Mouse (Mus musculus) stomach, embryonic 14.5 days (tissue): ENCODE measurements around the gene Trim2. TPM values are rescaled to one million over a fixed set of nuclear protein-coding genes. Genes with fewer than 3 reads are reported as not detected.
A peak's percentile ranks its signal among the peaks of the same experiment; 100 is the strongest.

Experiments
- ATAC-seq: fragments of 200-750 bp; cut with Nextera tagmentation; 2 replicates; pipeline ENCODE4 v1.8.0; 2017; ENCODE audit warnings: low read depth, moderate TSS enrichment; ENCODE audit not compliant: insufficient number of reproducible peaks, insufficient read depth, low FRiP score
- H3K27ac ChIP-seq: fragments of 300-500 bp; sonication (generic); 2 replicates; pipeline ENCODE4 v1.5.1; 2014; ENCODE audit warnings: mild to moderate bottlenecking, low read length, moderate library complexity, mixed read lengths
- H3K27me3 ChIP-seq: fragments of 300-500 bp; sonication (generic); 2 replicates; pipeline ENCODE4 v1.6.1; 2014; ENCODE audit warnings: low read length, control low read depth, mixed read lengths; ENCODE audit not compliant: control insufficient read depth, insufficient read depth
- H3K36me3 ChIP-seq: fragments of 300-500 bp; sonication (generic); 2 replicates; pipeline ENCODE4 v1.6.1; 2014; ENCODE audit warnings: mild to moderate bottlenecking, control low read depth, low read length, moderate library complexity, mixed read lengths; ENCODE audit not compliant: control insufficient read depth, insufficient read depth
- H3K4me1 ChIP-seq: fragments of 300-500 bp; sonication (generic); 2 replicates; pipeline ENCODE4 v1.6.1; 2014; ENCODE audit warnings: low read length, control low read depth, mixed read lengths; ENCODE audit not compliant: control insufficient read depth, insufficient read depth
- H3K4me2 ChIP-seq: fragments of 300-500 bp; sonication (generic); replicated peaks from 2 replicates; pipeline ENCODE4 v1.6.1; 2014; ENCODE audit warnings: low read depth, low read length, control low read depth
- H3K4me3 ChIP-seq: fragments of 300-500 bp; sonication (generic); 2 replicates; pipeline ENCODE4 v1.5.1; 2014; ENCODE audit warnings: low read depth, low read length, control low read depth
- H3K9ac ChIP-seq: fragments of 300-500 bp; sonication (generic); replicated peaks from 2 replicates; pipeline ENCODE4 v1.6.1; 2014; ENCODE audit warnings: low read depth, mild to moderate bottlenecking, control low read depth, low read length, moderate library complexity, mixed read lengths
- H3K9me3 ChIP-seq: fragments of 300-500 bp; sonication (generic); 2 replicates; pipeline ENCODE4 v1.6.1; 2016; ENCODE audit warnings: low read depth, low read length, control low read depth; ENCODE audit not compliant: control insufficient read depth
- WGBS: fragments of 180-500 bp; shearing (Covaris S2); extraction: QIAGEN DNeasy Blood & Tissue Kit; methylation state at CpG from one replicate; pipeline ENCODE4 v1.1.7; 2014; 5-methylcytosine and 5-hydroxymethylcytosine counted together
- polyA plus RNA-seq: library from polyadenylated mRNA; unstranded; fragments of >200 nt; fragmentation: Nextera tagmentation; extraction: Ambion mirVana; gene quantifications from 2 replicates; pipeline ENCODE4 v1.2.1, GENCODE M21; 2014

The Trim2 gene
- polyA plus RNA-seq, 1 experiment from 2014 or later, result 37.1 TPM

DNA sequence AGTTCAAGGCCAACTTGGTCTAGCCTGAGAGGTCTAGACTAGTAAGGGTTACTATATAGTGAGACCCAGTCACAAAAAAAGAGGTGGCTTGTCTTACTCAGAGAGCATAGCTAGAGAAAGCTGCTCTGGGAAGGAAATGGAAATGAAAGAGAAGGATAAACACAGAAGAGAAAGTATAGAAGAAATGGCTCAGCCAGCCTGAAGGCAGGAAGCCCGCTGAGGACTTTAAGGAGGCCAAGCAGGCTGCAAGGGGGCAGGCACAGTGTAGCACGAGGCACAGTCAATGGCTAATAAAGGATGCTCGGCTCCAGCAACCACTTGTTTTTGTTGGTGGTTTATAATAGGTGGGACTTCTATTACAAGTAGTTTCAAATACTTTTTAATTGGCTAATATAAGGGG, 100.6 kb downstream of the Trim2 start:
- H3K4me2 ChIP-seq, result no peak overlapping the region
- no peak overlapping the region for H3K4me3 ChIP-seq
- no peak overlapping the region for H3K27ac ChIP-seq
- 77% methylated on average over 3 of the region's 3 CpGs for WGBS
- H3K27me3 ChIP-seq, result no peaks in the 10 kb centered on the region
- no peaks in the 10 kb centered on the region for H3K4me1 ChIP-seq
- no peaks in the 10 kb centered on the region for H3K9me3 ChIP-seq
- ATAC-seq, result no peak
- H3K9ac ChIP-seq, result no peak overlapping the region
- H3K36me3 ChIP-seq, result no peaks in the 10 kb centered on the region; the same call in 1 of the 2 replicates

DNA sequence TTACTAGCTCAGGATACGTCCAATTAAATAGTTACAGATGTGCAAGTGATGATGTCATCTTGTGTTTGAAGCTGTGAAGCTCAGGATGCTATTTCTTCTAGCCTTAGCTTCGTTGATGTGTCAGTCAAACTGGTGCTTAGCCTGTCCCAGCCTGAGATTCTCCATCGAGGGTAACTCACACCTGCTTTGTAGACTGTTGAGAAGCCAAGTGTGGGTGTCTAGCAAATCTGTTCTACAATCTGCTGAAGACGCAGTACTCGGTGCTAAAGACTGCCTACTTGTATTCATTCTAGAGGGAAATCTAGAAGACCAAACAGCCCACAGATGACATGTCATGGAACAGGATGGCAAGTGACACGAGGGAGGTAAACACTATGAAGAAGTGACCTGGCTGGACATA, 101.0 kb downstream of the Trim2 start:
- H3K4me2 ChIP-seq, result no peak overlapping the region

DNA sequence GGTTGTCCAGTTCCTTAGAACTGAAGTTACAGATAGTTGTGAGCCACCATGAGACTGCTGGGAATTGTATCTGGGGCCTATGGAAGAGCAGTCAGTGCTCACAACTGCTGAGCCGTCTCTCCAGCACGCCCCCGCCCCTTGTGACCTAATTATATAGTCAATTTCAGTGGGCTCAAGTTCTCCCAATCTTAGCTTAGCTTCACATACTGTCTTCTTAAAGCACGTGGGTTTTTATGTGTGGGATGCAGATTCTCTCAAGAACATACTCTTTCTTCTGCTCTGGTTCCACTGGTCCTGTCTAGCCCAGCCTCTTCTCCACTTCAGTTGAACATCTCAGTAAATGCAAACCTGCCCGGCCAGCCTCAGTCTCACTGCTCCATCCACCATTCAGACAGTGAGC, 102.0 kb downstream of the Trim2 start:
- no peak overlapping the region for H3K4me3 ChIP-seq
- no peak overlapping the region for H3K4me2 ChIP-seq
- H3K9ac ChIP-seq, result no peak overlapping the region
- no peaks in the 10 kb centered on the region; the same call in 1 of the 2 replicates for H3K36me3 ChIP-seq
- no peak overlapping the region for H3K27ac ChIP-seq
- WGBS, result 86% methylated on average over 5 of the region's 5 CpGs
- H3K9me3 ChIP-seq, result no peaks in the 10 kb centered on the region
- no peaks in the 10 kb centered on the region for H3K4me1 ChIP-seq
- no peak for ATAC-seq
- no peaks in the 10 kb centered on the region for H3K27me3 ChIP-seq

More for the DNA sequence above, 101.0 kb downstream of the Trim2 start:
- ATAC-seq, result no peak
- H3K27me3 ChIP-seq, result no peaks in the 10 kb centered on the region
- H3K9ac ChIP-seq, result no peak overlapping the region
- H3K4me3 ChIP-seq, result no peak overlapping the region
- H3K4me1 ChIP-seq, result no peaks in the 10 kb centered on the region
- no peaks in the 10 kb centered on the region; the same call in 1 of the 2 replicates for H3K36me3 ChIP-seq
- no peaks in the 10 kb centered on the region for H3K9me3 ChIP-seq
- H3K27ac ChIP-seq, result no peak overlapping the region
- WGBS, result 86% methylated on average over 6 of the region's 6 CpGs

DNA sequence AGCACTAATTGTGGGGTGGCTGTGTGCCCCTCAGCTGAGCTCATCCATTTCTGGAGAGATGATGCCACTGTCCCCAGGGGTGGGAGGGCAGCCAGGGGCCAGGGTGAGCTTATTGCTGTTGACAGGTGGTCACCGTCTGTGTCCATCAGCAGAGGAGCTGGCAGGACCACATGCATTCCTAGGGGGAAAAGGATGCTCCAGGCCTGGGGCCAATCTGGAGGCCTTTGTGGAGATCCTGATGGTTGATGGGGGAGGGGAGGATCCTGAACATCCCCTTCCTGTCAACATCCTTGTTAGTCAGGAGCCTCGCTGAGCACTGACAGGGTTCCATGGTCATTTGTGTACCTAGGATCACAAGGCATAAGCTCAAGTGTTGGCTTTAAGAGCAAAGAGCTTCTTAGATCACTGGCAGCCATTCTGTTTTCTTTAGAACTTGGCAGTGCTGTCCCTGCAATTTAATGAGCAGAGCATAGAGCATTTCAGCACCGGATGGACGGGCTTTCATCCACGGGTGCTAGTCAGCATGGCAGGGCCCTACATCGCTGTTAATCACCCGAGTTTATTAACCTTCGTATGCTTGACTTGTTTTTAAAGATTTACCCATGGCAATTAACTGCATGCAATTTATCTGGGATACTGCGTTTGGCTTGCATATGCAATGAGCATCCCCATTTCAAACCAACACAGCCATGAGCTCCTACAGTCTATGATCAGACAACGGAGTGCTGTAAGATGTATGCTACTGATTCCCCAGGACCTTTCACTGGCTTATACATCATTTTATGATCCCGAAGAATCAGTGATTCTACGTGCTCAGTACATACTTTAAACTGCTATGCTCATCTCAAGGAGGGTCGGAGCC, 105.9 kb downstream of the Trim2 start:
- WGBS, result 84% methylated on average over 13 of the region's 13 CpGs
- no peak overlapping the region for H3K4me3 ChIP-seq

DNA sequence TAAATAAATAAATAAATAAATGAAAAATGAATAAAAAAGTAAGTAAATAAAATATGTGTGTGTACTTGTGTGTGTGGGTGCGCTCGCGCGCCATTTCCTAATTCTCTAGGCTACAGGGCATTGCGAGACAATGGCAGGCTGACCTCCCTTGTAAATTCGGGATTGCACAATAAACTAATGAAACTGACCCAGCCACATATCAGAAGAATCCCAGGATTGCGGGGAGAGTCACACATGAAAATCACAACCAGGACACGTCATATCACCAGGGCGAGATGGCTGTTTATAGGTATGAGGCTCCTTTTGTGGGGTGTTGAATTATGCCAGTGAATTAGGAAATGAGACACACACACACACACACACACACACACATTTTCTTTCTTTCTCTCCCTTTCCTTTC, 107.2 kb downstream of the Trim2 start:
- no peaks in the 10 kb centered on the region for H3K4me1 ChIP-seq
- no peaks in the 10 kb centered on the region for H3K36me3 ChIP-seq
- no peaks in the 10 kb centered on the region for H3K9me3 ChIP-seq
- H3K27ac ChIP-seq, result no peak overlapping the region
- no peak for ATAC-seq
- H3K4me2 ChIP-seq, result no peak overlapping the region
- H3K27me3 ChIP-seq, result no peaks in the 10 kb centered on the region
- H3K4me3 ChIP-seq, result no peak overlapping the region
- 93% methylated on average over 9 of the region's 9 CpGs for WGBS
- H3K9ac ChIP-seq, result no peak overlapping the region

More for the DNA sequence above, 105.9 kb downstream of the Trim2 start:
- Histone ChIP-seq H3K27ac (no peak overlapping the region), H3K9ac (no peak overlapping the region), H3K4me1 (no peaks in the 10 kb centered on the region), H3K9me3 (no peaks in the 10 kb centered on the region), H3K4me2 (no peak overlapping the region), H3K36me3 (no peaks in the 10 kb centered on the region), H3K27me3 (no peaks in the 10 kb centered on the region)
- ATAC-seq, result no peak

DNA sequence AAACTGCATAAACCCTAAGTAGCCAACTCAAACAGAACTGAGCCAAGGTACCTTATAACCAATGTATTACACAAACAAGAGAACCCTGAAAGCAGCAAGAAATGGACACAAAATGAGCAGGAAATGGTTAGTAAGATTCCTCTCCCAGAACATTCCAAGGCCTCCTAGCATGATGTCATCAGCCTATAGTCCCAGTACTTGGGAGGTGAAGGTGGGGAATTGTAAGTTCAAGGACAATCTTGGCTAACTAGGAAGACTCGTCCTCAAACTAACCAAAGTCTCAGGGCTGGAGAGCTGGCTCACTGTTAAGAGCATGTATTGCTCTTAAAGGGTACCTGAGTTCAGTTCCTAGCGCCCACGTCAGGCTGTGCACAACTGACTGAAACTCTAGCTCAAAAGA, 108.4 kb downstream of the Trim2 start:
- Histone ChIP-seq H3K4me3 (no peak overlapping the region), H3K4me2 (no peak overlapping the region), H3K27me3 (no peaks in the 10 kb centered on the region), H3K9ac (no peak overlapping the region), H3K36me3 (no peaks in the 10 kb centered on the region), H3K9me3 (no peaks in the 10 kb centered on the region), H3K4me1 (no peaks in the 10 kb centered on the region), H3K27ac (no peak overlapping the region)
- 92% methylated on average over 3 of the region's 3 CpGs for WGBS
- no peak for ATAC-seq

DNA sequence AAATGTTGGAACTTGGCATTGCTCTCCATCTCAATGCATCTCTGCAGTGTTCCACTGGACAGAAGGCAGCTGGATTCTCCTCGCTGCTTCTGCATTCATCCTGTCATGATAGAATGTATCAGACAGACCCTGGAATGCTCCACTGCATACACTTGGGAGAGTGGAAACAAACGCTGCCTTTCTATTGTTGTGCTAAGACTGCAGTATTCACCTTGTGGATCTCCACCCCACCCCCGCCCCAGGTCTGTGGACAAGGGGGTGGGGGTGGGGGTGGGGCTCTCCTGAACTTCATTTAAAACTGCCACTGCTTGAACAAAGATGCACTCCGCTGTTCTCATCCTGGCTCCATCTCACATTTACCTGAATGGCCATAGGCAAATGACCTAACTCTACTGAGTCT, 112.8 kb downstream of the Trim2 start:
- Histone ChIP-seq H3K9ac (no peak overlapping the region), H3K36me3 (no peaks in the 10 kb centered on the region), H3K4me3 (no peak overlapping the region), H3K27ac (no peak overlapping the region), H3K9me3 (no peaks in the 10 kb centered on the region), H3K4me1 (no peaks in the 10 kb centered on the region), H3K4me2 (no peak overlapping the region), H3K27me3 (no peaks in the 10 kb centered on the region; the same call in 1 of the 2 replicates)
- ATAC-seq, result no peak
- 49% methylated on average over 4 of the region's 4 CpGs for WGBS

DNA sequence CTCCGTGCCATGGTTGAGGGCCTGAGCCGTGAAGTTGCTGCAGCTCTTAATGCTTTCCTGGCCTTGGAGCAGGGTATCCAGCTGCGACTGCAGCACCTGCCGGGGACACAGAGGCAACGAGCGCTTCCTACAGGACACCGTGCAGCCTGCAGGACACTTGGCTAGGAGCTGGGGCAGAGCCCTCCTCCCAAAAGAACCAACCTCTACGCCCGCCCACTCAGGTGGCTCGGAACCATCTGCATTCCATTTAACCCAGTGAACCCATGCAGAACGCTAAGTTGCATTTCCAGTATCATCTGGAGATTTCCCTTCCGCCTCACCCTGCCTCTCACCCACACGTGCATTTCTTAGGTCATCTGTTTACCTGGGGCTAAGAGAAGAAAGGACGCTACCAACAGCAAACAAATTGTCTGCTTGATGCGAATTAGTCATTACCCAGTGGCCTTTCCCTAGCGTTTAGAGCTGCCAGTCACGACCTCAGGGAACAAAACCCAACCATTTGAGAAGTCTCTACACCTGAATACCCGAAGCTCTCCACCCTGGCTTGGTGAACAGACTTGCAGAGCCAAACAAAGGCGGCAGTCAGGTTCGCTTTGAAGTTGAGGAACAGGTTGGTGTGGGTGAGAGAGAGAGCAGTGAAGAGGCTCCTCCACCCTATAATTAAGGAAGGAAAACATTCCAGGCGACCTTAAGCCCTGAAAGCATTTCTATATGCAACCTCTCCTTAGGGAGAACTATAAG, 115.4 kb downstream of the Trim2 start:
- H3K9ac ChIP-seq, result no peak overlapping the region
- peak overlapping the region; percentile 25 for H3K4me3 ChIP-seq
- peak; percentile 47; the same call in 1 of the 2 replicates for ATAC-seq
- H3K4me2 ChIP-seq, result peak overlapping the region; percentile 49
- no peaks in the 10 kb centered on the region for H3K36me3 ChIP-seq
- 48% methylated on average over 21 of the region's 21 CpGs for WGBS
- no peaks in the 10 kb centered on the region for H3K9me3 ChIP-seq
- no peaks in the 10 kb centered on the region for H3K4me1 ChIP-seq
- H3K27ac ChIP-seq, result peak overlapping the region; percentile 55; the same call in 1 of the 2 replicates
- no peaks in the 10 kb centered on the region; the same call in 1 of the 2 replicates for H3K27me3 ChIP-seq
